23 mouse cellular contexts compared by ENCODE assay signal in genomic region chr5:56394021-56394420, GRCm38 (mm10).
DNase-seq lines count a peak whose midpoint lies in the region; ATAC-seq and TF ChIP-seq lines count a peak whose summit lies in the region.
"Had no signal": no experiment of that assay in that cellular context is flagged by ENCODE, and none has a peak within 500 bp of the region (broad histone marks: within the 10 kb centered on the region; RNA-seq: fewer than 3 reads in every experiment).

No protein-coding gene starts in this region.

- in situ Hi-C loops in CH12.LX (cut with MboI; ENCODE audit: low pct_ligation_motif_present, low pct_unique_long_range_greater_than_20kb, low sequenced_read_pairs) = no loop called here
- in situ Hi-C loops in ES-E14 (cut with MboI; ENCODE audit: low sequenced_read_pairs in 2 of 2, unreplicated experiment in 2 of 2) = no loop called here

- TF ChIP-seq RAD21 in CH12.LX (IDR thresholded peaks at IDR 0.05; ENCODE audit: low read depth, low read length) (no peak), MEL (IDR thresholded peaks at IDR 0.05; ENCODE audit: low read depth, low read length) (no peak)

- H3K4me1 ChIP-seq in CH12.LX (ENCODE audit: control insufficient read depth in 1 of 2, insufficient read depth in 2 of 2) = no peaks in the 10 kb centered on the region
- no peaks in the 10 kb centered on the region for H3K4me1 ChIP-seq in ES-E14 (ENCODE audit: control insufficient read depth in 2 of 2, insufficient read depth in 2 of 2, low read length in 2 of 2, poor library complexity in 1 of 2)
- H3K4me1 ChIP-seq in MEL (ENCODE audit: control insufficient read depth in 1 of 2, insufficient read depth in 2 of 2, low read length in 2 of 2) = no peaks in the 10 kb centered on the region
- no peaks in the 10 kb centered on the region for H3K4me1 ChIP-seq in hindbrain, embryonic 10.5 days (replicated peaks)

- TF ChIP-seq CTCF in CH12.LX (conservative IDR thresholded peaks at IDR 0.05 in 1 of 2, IDR thresholded peaks at IDR 0.05 in 1 of 2; ENCODE audit: low read depth in 2 of 2, low read length in 2 of 2) (no peak), MEL (IDR thresholded peaks at IDR 0.05 in 2 of 3, conservative IDR thresholded peaks at IDR 0.05 in 1 of 3; ENCODE audit: control insufficient read depth in 1 of 3, insufficient read depth in 1 of 3, low read depth in 2 of 3, low read length in 3 of 3, poor library complexity in 1 of 3, severe bottlenecking in 1 of 3) (no peak)

- no peak overlapping the region for H3K9ac ChIP-seq in CH12.LX (ENCODE audit: insufficient read depth, low read depth)
- H3K9ac ChIP-seq in ES-E14 (ENCODE audit: insufficient read depth, low read depth, low read length, poor library complexity, severe bottlenecking) = no peak overlapping the region
- no peak overlapping the region for H3K9ac ChIP-seq in MEL (ENCODE audit: control insufficient read depth, low read depth, low read length, poor library complexity, severe bottlenecking)

- dilution Hi-C loops in CH12.LX (cut with MboI; ENCODE audit: extremely low pct_ligation_motif_present, extremely low pct_unique_long_range_greater_than_20kb, low sequenced_read_pairs) = no loop called here

- no peak for DNase-seq in CH12.LX (ENCODE audit: extremely low read depth)
- no peak for DNase-seq in ES-E14 (ENCODE audit: low read depth, low spot score)
- DNase-seq in MEL (ENCODE audit: low read depth, low spot score) = no peak
- DNase-seq in hindbrain, embryonic 10.5 days (ENCODE audit: low spot score) = no peak
- no peak for DNase-seq in gastrocnemius, postnatal 4 days (ENCODE audit: low spot score in 2 of 2)
- DNase-seq: adrenal gland, adult 2 months; adrenal gland, adult 8-10 months; adrenal gland, postnatal 10 days; adrenal gland, postnatal 14 days; adrenal gland, postnatal 25 days; adrenal gland, postnatal 36 days; B cell, adult 2 months; cerebellum, adult 11 months; cerebellum, adult 11-12 months; cerebellum, adult 18-20 months; cerebellum, adult 2 months; cerebellum, adult 8-10 months; cerebellum, adult 9-10 months had no signal

- ATAC-seq in erythroblast, adult 5-6 weeks (replicated peaks; ENCODE audit: low FRiP score, poor library complexity, severe bottlenecking) = no peak
- ATAC-seq: activated CD4-positive, CD25-positive, alpha-beta regulatory T cell, adult 4 months; CD4-positive, CD25-positive, alpha-beta regulatory T cell, adult 4 months; Patski had no signal

- no peak overlapping the region for H3K4me2 ChIP-seq in CH12.LX (ENCODE audit: insufficient read depth, low read depth, poor library complexity, severe bottlenecking)

- no peak overlapping the region for H3K27ac ChIP-seq in CH12.LX (ENCODE audit: insufficient read depth, low read depth)
- no peak overlapping the region for H3K27ac ChIP-seq in ES-E14 (ENCODE audit: insufficient read depth, low read depth, low read length, poor library complexity, severe bottlenecking)
- H3K27ac ChIP-seq in MEL (ENCODE audit: control insufficient read depth, low read depth, low read length) = no peak overlapping the region
- no peak overlapping the region for H3K27ac ChIP-seq in hindbrain, embryonic 10.5 days

- H3K79me2 ChIP-seq in CH12.LX (replicated peaks; ENCODE audit: control insufficient read depth, extremely low read depth, insufficient read depth, poor library complexity, severe bottlenecking) (no peaks in the 10 kb centered on the region), MEL (ENCODE audit: control insufficient read depth, insufficient read depth, low read length, poor library complexity) (no peaks in the 10 kb centered on the region)

- H3K36me3 ChIP-seq in CH12.LX (replicated peaks in 1 of 2; ENCODE audit: control insufficient read depth in 1 of 2, insufficient read depth in 1 of 2, low read length in 1 of 2) (no peaks in the 10 kb centered on the region), ES-E14 (ENCODE audit: control insufficient read depth, insufficient read depth, low read length, poor library complexity, severe bottlenecking) (no peaks in the 10 kb centered on the region), MEL (ENCODE audit: control insufficient read depth in 1 of 2, insufficient read depth in 2 of 2, low read length in 2 of 2) (no peaks in the 10 kb centered on the region)
- H3K36me3 ChIP-seq in hindbrain, embryonic 10.5 days = no peaks in the 10 kb centered on the region
- H3K36me3 ChIP-seq: G1E had no signal

- WGBS in hindbrain, embryonic 10.5 days = 71% methylated on average over 3 of the region's 3 CpGs

- H3K4me3 ChIP-seq in CH12.LX (replicated peaks in 1 of 3; ENCODE audit: low read depth in 2 of 3, low read length in 2 of 3, poor library complexity in 1 of 3) (no peak overlapping the region), ES-E14 (ENCODE audit: insufficient read depth in 1 of 2, low read depth in 1 of 2, low read length in 2 of 2, poor library complexity in 1 of 2, severe bottlenecking in 1 of 2) (no peak overlapping the region), MEL (ENCODE audit: control insufficient read depth in 1 of 2, insufficient read depth in 1 of 2, low read depth in 2 of 2, low read length in 2 of 2) (no peak overlapping the region)
- H3K4me3 ChIP-seq in hindbrain, embryonic 10.5 days = no peak overlapping the region

- H3K27me3 ChIP-seq in CH12.LX (replicated peaks) (no peaks in the 10 kb centered on the region), MEL (ENCODE audit: control insufficient read depth in 1 of 2, insufficient read depth in 2 of 2, low read length in 2 of 2) (no peaks in the 10 kb centered on the region)
- H3K27me3 ChIP-seq in hindbrain, embryonic 10.5 days (ENCODE audit: insufficient read depth, poor library complexity, severe bottlenecking) = no peaks in the 10 kb centered on the region
- H3K27me3 ChIP-seq: Patski had no signal

- no peak for TF ChIP-seq EP300 in CH12.LX (IDR thresholded peaks at IDR 0.05; ENCODE audit: low read length)
- TF ChIP-seq EP300 in MEL (IDR thresholded peaks at IDR 0.05; ENCODE audit: low read depth in 1 of 2, low read length in 2 of 2) = no peak

- peaks cover 17% of the 10 kb centered on the region for H3K9me3 ChIP-seq in CH12.LX (replicated peaks; ENCODE audit: low read length)
- no peaks in the 10 kb centered on the region for H3K9me3 ChIP-seq in ES-E14 (ENCODE audit: control insufficient read depth, insufficient read depth, low read depth, low read length)
- H3K9me3 ChIP-seq in MEL (replicated peaks; ENCODE audit: insufficient read depth, low read length) = no peaks in the 10 kb centered on the region
- H3K9me3 ChIP-seq in hindbrain, embryonic 10.5 days = no peaks in the 10 kb centered on the region

- TF ChIP-seq POLR2A in CH12.LX (IDR thresholded peaks at IDR 0.05; ENCODE audit: low read depth, low read length) (no peak), MEL (IDR thresholded peaks at IDR 0.05; ENCODE audit: control insufficient read depth in 1 of 2, insufficient read depth in 1 of 2, low read depth in 1 of 2, low read length in 2 of 2, poor library complexity in 1 of 2) (no peak)

TF ChIP-seq in CH12.LX, 34 proteins besides CTCF, POLR2A, EP300 and RAD21:
- TF ChIP-seq ZC3H11A (IDR thresholded peaks at IDR 0.05; ENCODE audit: low read depth, low read length) (no peak), MAFK (IDR thresholded peaks at IDR 0.05; ENCODE audit: insufficient replicate concordance, low read length) (peak; percentile 99)

TF ChIP-seq in ES-E14, 5 proteins besides CTCF, POLR2A, EP300 and RAD21:
- TF ChIP-seq MAFK (IDR thresholded peaks at IDR 0.05; ENCODE audit: insufficient read depth, low read depth, low read length) (peak; percentile 100), HCFC1 (IDR thresholded peaks at IDR 0.05; ENCODE audit: borderline replicate concordance, insufficient read depth, low read length) (no peak)
TF ChIP-seq in ES-E14: peak in this region for 1.

TF ChIP-seq in MEL, 35 proteins besides CTCF, POLR2A, EP300 and RAD21:
- TF ChIP-seq POLR2AphosphoS5 (IDR thresholded peaks at IDR 0.05; ENCODE audit: borderline replicate concordance, low read depth, low read length) (no peak), MAFK (IDR thresholded peaks at IDR 0.05; ENCODE audit: borderline replicate concordance, low read depth, low read length) (peak; percentile 97)

Comparison
In these comparisons a context has a peak if more than half of its experiments do, and no peak if none do; other contexts are left out.
1. Of the 35 proteins assayed by ChIP-seq in both MEL and CH12.LX: peak only in MEL: none; only in CH12.LX: none; in both: MAFK; in neither: 34.